Mouse (Mus musculus) limb, embryonic 14.5 days (tissue): Measurements from ENCODE around the gene Tmem52. TPM values are rescaled to one million over a fixed set of nuclear protein-coding genes. Genes with fewer than 3 reads are reported as not detected.

Experiments
- ATAC-seq: fragments of 200-750 bp; cut with Nextera tagmentation; 2 replicates; pipeline ENCODE4 v1.8.0; 2017; ENCODE audit warnings: low read depth, moderate number of reproducible peaks, moderate TSS enrichment; ENCODE audit not compliant: low FRiP score
- DNase-seq: peaks from one replicate; pipeline ENCODE4 v3.0.0-alpha.2; 2015; ENCODE audit warnings: low spot score
- H3K27ac ChIP-seq: fragments of 300-500 bp; sonication (generic); replicated peaks from 2 replicates; pipeline ENCODE4 v1.5.1; 2014; ENCODE audit warnings: low read depth, mild to moderate bottlenecking, low read length, moderate library complexity, mixed read lengths
- H3K27me3 ChIP-seq: fragments of 300-500 bp; sonication (generic); 2 replicates; pipeline ENCODE4 v1.6.1; 2014; ENCODE audit warnings: low read length, mixed read lengths; ENCODE audit not compliant: control insufficient read depth, insufficient read depth
- H3K36me3 ChIP-seq: fragments of 300-500 bp; sonication (generic); 2 replicates; pipeline ENCODE4 v1.6.1; 2014; ENCODE audit warnings: mild to moderate bottlenecking, low read length, moderate library complexity, mixed read lengths; ENCODE audit not compliant: control insufficient read depth, insufficient read depth
- H3K4me1 ChIP-seq: fragments of 300-500 bp; sonication (generic); 2 replicates; pipeline ENCODE4 v1.6.1; 2014; ENCODE audit warnings: antibody characterized with exemption, low read length, mixed read lengths; ENCODE audit not compliant: control insufficient read depth, insufficient read depth
- H3K4me2 ChIP-seq: fragments of 300-500 bp; sonication (generic); replicated peaks from 2 replicates; pipeline ENCODE4 v1.6.1; 2014; ENCODE audit warnings: low read depth, mild to moderate bottlenecking, low read length, moderate library complexity; ENCODE audit not compliant: severe bottlenecking
- H3K4me3 ChIP-seq: fragments of 300-500 bp; sonication (generic); replicated peaks from 2 replicates; pipeline ENCODE4 v1.5.1; 2014; ENCODE audit warnings: low read length
- H3K9ac ChIP-seq: fragments of 300-500 bp; sonication (generic); 2 replicates; pipeline ENCODE4 v1.6.1; 2014; ENCODE audit warnings: mild to moderate bottlenecking, low read depth, low read length, moderate library complexity; ENCODE audit not compliant: severe bottlenecking
- H3K9me3 ChIP-seq: fragments of 300-500 bp; sonication (generic); 2 replicates; pipeline ENCODE4 v1.6.1; 2016; ENCODE audit warnings: low read length; ENCODE audit not compliant: control insufficient read depth
- POLR2A ChIP-seq: fragments of 200-500 bp; IDR thresholded peaks from 2 replicates; pipeline ENCODE4 v1.8.0; 2012; ENCODE audit warnings: inconsistent platforms, mild to moderate bottlenecking, moderate library complexity, borderline replicate concordance; ENCODE audit not compliant: insufficient read depth, insufficient read length; ENCODE audit errors: extremely low read depth
- WGBS: fragments of 180-500 bp; shearing (Covaris S2); extraction: QIAGEN DNeasy Blood & Tissue Kit; methylation state at CpG from one replicate; pipeline ENCODE4 v1.1.7; 2014; 5-methylcytosine and 5-hydroxymethylcytosine counted together
- polyA plus RNA-seq, 2 experiments: library from polyadenylated mRNA; depleted of rRNA in 1 of 2; stranded (reverse) in 1 of 2; unstranded in 1 of 2; fragments of >200 nt; fragmentation: Nextera tagmentation in 1 of 2; extraction: Ambion mirVana in 1 of 2; gene quantifications; 2 replicates each; pipeline versions ENCODE4 v1.2.1 to v1.2.3; 2012 to 2014

The Tmem52 gene
- polyA plus RNA-seq, 2 experiments, result 0.50 TPM; not detected in 1

- Histone ChIP-seq H3K27ac (no peak overlapping the region), H3K4me3 (no peak overlapping the region), H3K4me2 (no peak overlapping the region), H3K27me3 (no peaks in the 10 kb centered on the region), H3K4me1 (no peaks in the 10 kb centered on the region), H3K9ac (no peak overlapping the region), H3K9me3 (no peaks in the 10 kb centered on the region), H3K36me3 (no peaks in the 10 kb centered on the region)
- DNase-seq, result no peak
- TF ChIP-seq POLR2A, result no peak
- no peak for ATAC-seq
Observed at GRCm38 (mm10) chr4:155428442-155428841, 40.5 kb upstream of the Tmem52 start.

DNA sequence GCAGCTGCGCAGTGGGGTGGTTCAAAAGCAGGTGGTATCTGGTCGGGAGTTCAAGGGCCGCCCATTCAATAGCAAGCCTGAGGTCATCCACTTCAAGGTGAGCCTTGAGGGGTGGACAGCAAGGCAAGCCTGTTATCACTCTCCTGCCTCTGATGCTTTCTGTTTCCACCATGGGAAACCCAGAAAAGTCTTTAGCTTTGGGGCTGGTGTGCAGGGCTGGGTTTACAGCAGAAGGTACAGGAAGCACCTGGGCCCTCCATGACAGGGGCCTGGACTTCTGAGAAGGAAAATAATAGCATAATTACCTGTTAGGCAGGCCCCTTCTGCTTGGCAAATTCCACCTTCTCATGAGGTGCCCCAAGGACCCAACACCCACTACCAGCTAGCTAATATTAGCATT lies 39.7 kb upstream of the Tmem52 start:
- H3K36me3 ChIP-seq, result no peaks in the 10 kb centered on the region
- no peak overlapping the region for H3K9ac ChIP-seq
- no peak overlapping the region for H3K4me3 ChIP-seq
- no peak for ATAC-seq
- no peaks in the 10 kb centered on the region for H3K27me3 ChIP-seq
- 82% methylated on average over 3 of the region's 3 CpGs for WGBS
- H3K9me3 ChIP-seq, result no peaks in the 10 kb centered on the region
- no peak for TF ChIP-seq POLR2A
- no peak overlapping the region for H3K27ac ChIP-seq
- H3K4me2 ChIP-seq, result no peak overlapping the region
- no peak for DNase-seq
- H3K4me1 ChIP-seq, result no peaks in the 10 kb centered on the region

GRCm38 (mm10) chr4:155432358-155432757 lies 36.6 kb upstream of the Tmem52 start:
- DNase-seq (no peak), ATAC-seq (no peak)
- H3K9me3 ChIP-seq, result no peaks in the 10 kb centered on the region
- no peak overlapping the region for H3K4me3 ChIP-seq
- no peaks in the 10 kb centered on the region for H3K27me3 ChIP-seq
- WGBS, result 86% methylated on average over 6 of the region's 6 CpGs
- no peaks in the 10 kb centered on the region for H3K4me1 ChIP-seq
- H3K27ac ChIP-seq, result no peak overlapping the region
- H3K9ac ChIP-seq, result no peak overlapping the region
- no peaks in the 10 kb centered on the region for H3K36me3 ChIP-seq
- no peak for TF ChIP-seq POLR2A
- no peak overlapping the region for H3K4me2 ChIP-seq

- WGBS, result 78% methylated on average over 5 of the region's 5 CpGs
- H3K27me3 ChIP-seq, result no peaks in the 10 kb centered on the region
- no peak overlapping the region for H3K9ac ChIP-seq
- DNase-seq (no peak), ATAC-seq (no peak)
- no peak overlapping the region for H3K27ac ChIP-seq
- no peak overlapping the region for H3K4me2 ChIP-seq
- H3K4me1 ChIP-seq, result no peaks in the 10 kb centered on the region
- H3K4me3 ChIP-seq, result no peak overlapping the region
- H3K9me3 ChIP-seq, result no peaks in the 10 kb centered on the region
- H3K36me3 ChIP-seq, result no peaks in the 10 kb centered on the region
- TF ChIP-seq POLR2A, result no peak
Observed at GRCm38 (mm10) chr4:155433993-155434392, 34.9 kb upstream of the Tmem52 start.

DNA sequence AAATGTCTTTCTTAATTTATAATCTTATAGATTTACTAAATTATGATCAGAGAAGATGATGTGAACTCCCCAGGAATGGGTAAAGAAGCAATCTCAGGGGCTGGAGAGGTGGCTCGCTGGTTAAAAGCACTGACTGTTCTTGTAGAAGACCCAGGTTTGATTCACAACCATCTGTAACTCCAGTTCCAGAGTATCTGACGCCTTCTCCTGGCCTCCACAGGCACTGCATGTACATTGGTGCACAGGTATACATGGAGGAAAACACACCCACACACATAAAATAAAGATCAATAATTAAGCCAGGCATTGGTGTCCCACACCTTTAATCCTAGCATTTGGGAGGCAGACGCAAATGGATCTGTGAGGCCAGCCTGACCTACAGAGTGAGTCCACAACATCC lies 26.1 kb upstream of the Tmem52 start:
- H3K27ac ChIP-seq, result no peak overlapping the region
- H3K36me3 ChIP-seq, result no peaks in the 10 kb centered on the region
- WGBS, result 71% methylated on average over 3 of the region's 3 CpGs
- H3K4me3 ChIP-seq, result no peak overlapping the region
- no peak overlapping the region for H3K4me2 ChIP-seq
- ATAC-seq (no peak), DNase-seq (no peak)
- H3K27me3 ChIP-seq, result no peaks in the 10 kb centered on the region
- no peaks in the 10 kb centered on the region for H3K4me1 ChIP-seq
- no peaks in the 10 kb centered on the region for H3K9me3 ChIP-seq
- no peak for TF ChIP-seq POLR2A
- H3K9ac ChIP-seq, result no peak overlapping the region

GRCm38 (mm10) chr4:155451597-155451996 lies 17.3 kb upstream of the Tmem52 start:
- H3K4me3 ChIP-seq, result no peak overlapping the region

More at GRCm38 (mm10) chr4:155451597-155451996, 17.3 kb upstream of the Tmem52 start:
- Histone ChIP-seq H3K9me3 (no peaks in the 10 kb centered on the region), H3K9ac (no peak overlapping the region), H3K36me3 (no peaks in the 10 kb centered on the region), H3K27ac (no peak overlapping the region), H3K4me1 (no peaks in the 10 kb centered on the region), H3K4me2 (no peak overlapping the region), H3K27me3 (no peaks in the 10 kb centered on the region)
- no peak for TF ChIP-seq POLR2A
- WGBS, result 25% methylated on average over 9 of the region's 10 CpGs
- no peak for DNase-seq
- ATAC-seq, result no peak; the same call in 1 of the 2 replicates
